Mouse (Mus musculus): ENCODE data around the gene Ccrl2. TPM values are rescaled to one million over a fixed set of nuclear protein-coding genes. Genes with fewer than 3 reads are reported as not detected.
A peak's percentile ranks its signal among the peaks of the same experiment; 100 is the strongest.

Ccrl2 gene
- polyA plus RNA-seq, 1 experiment: 1.9 TPM

DNA sequence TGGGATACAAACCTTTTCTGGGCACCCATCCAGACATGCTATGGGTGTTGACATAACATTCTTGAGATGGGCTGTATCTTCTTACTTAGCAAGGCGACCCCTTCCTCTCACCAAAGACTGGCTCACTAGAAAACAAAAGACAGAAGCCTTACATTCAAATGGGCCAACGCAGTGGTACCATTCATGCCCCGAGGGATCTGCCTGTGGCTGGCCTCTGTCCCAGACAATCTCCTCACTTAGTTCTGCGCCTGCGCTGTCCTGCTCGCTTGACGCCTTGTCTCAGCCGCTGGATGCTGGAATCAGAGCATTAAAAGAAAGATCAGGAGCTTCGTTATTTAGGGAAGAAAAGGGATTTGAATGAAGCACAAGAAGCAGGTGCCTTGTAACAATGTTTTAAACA, 35.3 kb upstream of the Ccrl2 start:
- TF ChIP-seq POLR2A (IDR thresholded peaks at IDR 0.05; ENCODE audit: extremely low read depth, insufficient read depth, low read length): no peak
- no peak for TF ChIP-seq CTCF (IDR thresholded peaks at IDR 0.05; ENCODE audit: extremely low read depth, insufficient read depth, low read length)
- H3K27ac ChIP-seq (ENCODE audit: insufficient read depth, low read length): no peak overlapping the region
- H3K4me3 ChIP-seq (ENCODE audit: insufficient read depth, low read length): no peak overlapping the region
- no peaks in the 10 kb centered on the region for H3K4me1 ChIP-seq (ENCODE audit: control insufficient read depth, insufficient read depth, low read length)

DNA sequence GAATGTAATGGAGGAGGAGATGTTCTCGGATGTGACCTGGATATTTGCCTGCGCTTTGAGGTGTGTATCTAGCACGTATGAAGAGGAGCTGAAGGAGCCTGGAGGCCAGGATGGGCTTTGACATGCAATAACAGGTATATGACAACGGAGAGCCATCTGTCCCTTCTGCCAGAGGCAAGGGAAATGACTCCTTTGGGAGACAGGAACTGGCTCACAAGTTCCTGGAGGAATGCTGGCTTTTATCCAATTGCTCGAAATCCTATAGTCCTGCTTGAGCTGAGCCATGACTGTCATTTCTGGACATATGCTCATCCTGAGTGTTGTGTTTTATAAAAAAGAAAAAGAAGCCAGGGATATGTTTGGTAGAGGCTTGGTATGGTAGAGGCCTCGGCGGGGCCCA, 31.6 kb upstream of the Ccrl2 start:
- Histone ChIP-seq H3K4me1 (ENCODE audit: control insufficient read depth, insufficient read depth, low read length) (no peaks in the 10 kb centered on the region), H3K4me3 (ENCODE audit: insufficient read depth, low read length) (no peak overlapping the region), H3K27ac (ENCODE audit: insufficient read depth, low read length) (no peak overlapping the region)
- no peak for TF ChIP-seq CTCF (IDR thresholded peaks at IDR 0.05; ENCODE audit: extremely low read depth, insufficient read depth, low read length)
- no peak for TF ChIP-seq POLR2A (IDR thresholded peaks at IDR 0.05; ENCODE audit: extremely low read depth, insufficient read depth, low read length)

GRCm38 (mm10) chr9:111087960-111088359, 30.6 kb upstream of the Ccrl2 start:
- no peak overlapping the region for H3K4me3 ChIP-seq (ENCODE audit: insufficient read depth, low read length)
- TF ChIP-seq POLR2A (IDR thresholded peaks at IDR 0.05; ENCODE audit: extremely low read depth, insufficient read depth, low read length): no peak
- no peak for TF ChIP-seq CTCF (IDR thresholded peaks at IDR 0.05; ENCODE audit: extremely low read depth, insufficient read depth, low read length)
- no peaks in the 10 kb centered on the region for H3K4me1 ChIP-seq (ENCODE audit: control insufficient read depth, insufficient read depth, low read length)
- no peak overlapping the region for H3K27ac ChIP-seq (ENCODE audit: insufficient read depth, low read length)

DNA sequence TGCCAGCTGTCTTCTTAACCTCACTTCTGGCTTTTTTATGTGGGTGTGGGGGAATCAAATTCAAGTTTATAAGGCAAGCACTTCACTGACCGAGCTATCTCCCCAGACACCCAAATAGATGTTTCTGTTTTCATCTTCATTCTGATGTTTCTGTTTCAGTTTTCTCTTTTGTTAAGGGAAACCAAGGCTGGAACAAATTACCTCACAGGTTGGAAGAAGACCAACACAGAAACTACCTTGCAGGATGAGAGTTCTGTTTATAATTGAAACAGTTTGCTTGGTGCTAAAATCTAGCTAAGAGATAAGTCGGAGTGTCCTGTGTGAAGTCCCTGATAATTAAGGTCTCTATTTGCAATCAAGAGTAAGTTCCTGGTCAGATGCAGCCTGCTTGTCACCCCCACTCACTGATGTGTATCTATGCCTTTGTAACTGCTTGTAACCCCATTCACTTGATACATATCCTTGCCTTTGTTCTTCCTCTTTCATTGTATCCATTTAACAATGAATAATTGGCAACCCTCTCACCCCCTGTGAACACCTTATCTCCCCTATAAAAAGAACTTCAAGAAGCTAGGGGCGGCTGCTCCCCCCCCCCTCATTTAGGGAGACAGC, 29.8 kb upstream of the Ccrl2 start:
- Histone ChIP-seq H3K4me3 (ENCODE audit: insufficient read depth, low read length) (no peak overlapping the region), H3K27ac (ENCODE audit: insufficient read depth, low read length) (no peak overlapping the region), H3K4me1 (ENCODE audit: control insufficient read depth, insufficient read depth, low read length) (no peaks in the 10 kb centered on the region)
- TF ChIP-seq CTCF (IDR thresholded peaks at IDR 0.05; ENCODE audit: extremely low read depth, insufficient read depth, low read length): no peak
- no peak for TF ChIP-seq POLR2A (IDR thresholded peaks at IDR 0.05; ENCODE audit: extremely low read depth, insufficient read depth, low read length)

DNA sequence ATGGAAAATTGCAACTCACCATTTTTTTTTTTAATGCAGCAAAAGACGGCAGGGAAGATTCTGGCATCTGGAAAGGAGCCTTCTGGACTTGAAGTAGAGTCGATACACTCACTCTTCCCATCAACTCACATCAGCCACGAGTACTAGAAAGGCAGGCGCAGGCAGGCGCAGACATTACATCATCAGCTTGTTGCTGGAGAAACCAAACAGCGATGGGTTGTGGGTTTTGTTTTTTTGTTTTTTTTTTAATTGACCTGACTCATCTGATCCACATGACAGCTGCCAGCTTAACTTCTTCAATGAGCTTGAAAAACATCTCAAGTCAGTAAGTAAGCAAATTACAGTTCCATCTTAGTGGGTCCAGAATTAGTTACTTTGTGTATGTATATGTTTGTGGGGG, 28.8 kb upstream of the Ccrl2 start:
- H3K4me1 ChIP-seq (ENCODE audit: control insufficient read depth, insufficient read depth, low read length): no peaks in the 10 kb centered on the region
- TF ChIP-seq POLR2A (IDR thresholded peaks at IDR 0.05; ENCODE audit: extremely low read depth, insufficient read depth, low read length) (no peak), CTCF (IDR thresholded peaks at IDR 0.05; ENCODE audit: extremely low read depth, insufficient read depth, low read length) (no peak)
- H3K4me3 ChIP-seq (ENCODE audit: insufficient read depth, low read length): no peak overlapping the region
- no peak overlapping the region for H3K27ac ChIP-seq (ENCODE audit: insufficient read depth, low read length)

GRCm38 (mm10) chr9:111085329-111085728, 28.0 kb upstream of the Ccrl2 start:
- H3K27ac ChIP-seq (ENCODE audit: insufficient read depth, low read length): no peak overlapping the region
- H3K4me1 ChIP-seq (ENCODE audit: control insufficient read depth, insufficient read depth, low read length): no peaks in the 10 kb centered on the region
- H3K4me3 ChIP-seq (ENCODE audit: insufficient read depth, low read length): no peak overlapping the region
- no peak for TF ChIP-seq POLR2A (IDR thresholded peaks at IDR 0.05; ENCODE audit: extremely low read depth, insufficient read depth, low read length)
- TF ChIP-seq CTCF (IDR thresholded peaks at IDR 0.05; ENCODE audit: extremely low read depth, insufficient read depth, low read length): no peak

DNA sequence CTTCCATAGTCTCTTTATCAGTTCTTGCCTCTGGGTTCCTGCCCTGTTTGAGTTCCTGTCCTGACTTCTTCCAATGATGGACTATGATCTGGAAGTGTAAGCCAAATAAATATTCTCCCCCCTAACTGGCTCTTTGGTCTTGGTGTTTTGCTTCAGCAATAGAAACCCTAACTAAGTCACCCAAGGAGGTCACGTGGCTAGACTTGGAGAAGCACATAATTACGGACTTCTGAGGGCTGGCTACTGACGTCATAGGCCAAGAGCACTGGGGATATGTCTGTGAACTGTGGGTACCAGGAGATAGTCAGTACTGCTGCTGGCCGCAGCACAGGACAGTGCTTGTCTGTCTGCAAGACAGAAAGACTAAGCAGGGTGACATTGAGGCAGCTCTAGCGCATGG, 24.4 kb upstream of the Ccrl2 start:
- H3K4me1 ChIP-seq (ENCODE audit: control insufficient read depth, insufficient read depth, low read length): no peaks in the 10 kb centered on the region
- no peak overlapping the region for H3K27ac ChIP-seq (ENCODE audit: insufficient read depth, low read length)
- no peak overlapping the region for H3K4me3 ChIP-seq (ENCODE audit: insufficient read depth, low read length)
- no peak for TF ChIP-seq POLR2A (IDR thresholded peaks at IDR 0.05; ENCODE audit: extremely low read depth, insufficient read depth, low read length)
- TF ChIP-seq CTCF (IDR thresholded peaks at IDR 0.05; ENCODE audit: extremely low read depth, insufficient read depth, low read length): no peak

DNA sequence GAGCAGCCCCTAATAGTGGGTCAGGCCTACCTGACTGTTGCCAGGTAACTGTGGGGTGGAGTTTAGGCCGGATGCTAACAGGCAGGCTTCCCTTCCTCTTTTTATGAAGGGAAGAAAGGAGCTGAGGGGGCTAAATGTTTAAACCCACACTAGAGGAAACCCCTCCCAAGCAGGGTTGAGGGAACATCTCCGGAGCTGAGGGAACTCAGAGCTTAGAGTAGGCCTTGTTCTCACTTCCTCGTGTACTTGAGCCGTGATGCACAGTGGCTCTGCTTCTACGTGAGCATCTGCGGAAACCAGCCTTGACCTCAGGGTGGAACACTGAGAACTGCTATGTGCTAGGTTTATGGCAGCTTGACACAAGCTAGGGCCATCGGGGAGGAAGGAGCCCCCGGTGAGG, 23.5 kb upstream of the Ccrl2 start:
- Histone ChIP-seq H3K27ac (ENCODE audit: insufficient read depth, low read length) (no peak overlapping the region), H3K4me1 (ENCODE audit: control insufficient read depth, insufficient read depth, low read length) (no peaks in the 10 kb centered on the region), H3K4me3 (ENCODE audit: insufficient read depth, low read length) (no peak overlapping the region)
- TF ChIP-seq CTCF (IDR thresholded peaks at IDR 0.05; ENCODE audit: extremely low read depth, insufficient read depth, low read length): no peak
- no peak for TF ChIP-seq POLR2A (IDR thresholded peaks at IDR 0.05; ENCODE audit: extremely low read depth, insufficient read depth, low read length)

- no peak overlapping the region for H3K27ac ChIP-seq (ENCODE audit: insufficient read depth, low read length)
- no peaks in the 10 kb centered on the region for H3K4me1 ChIP-seq (ENCODE audit: control insufficient read depth, insufficient read depth, low read length)
- TF ChIP-seq CTCF (IDR thresholded peaks at IDR 0.05; ENCODE audit: extremely low read depth, insufficient read depth, low read length): peak; percentile 46
- no peak for TF ChIP-seq POLR2A (IDR thresholded peaks at IDR 0.05; ENCODE audit: extremely low read depth, insufficient read depth, low read length)
- H3K4me3 ChIP-seq (ENCODE audit: insufficient read depth, low read length): no peak overlapping the region
Measured at GRCm38 (mm10) chr9:111077745-111078144, 20.4 kb upstream of the Ccrl2 start.

DNA sequence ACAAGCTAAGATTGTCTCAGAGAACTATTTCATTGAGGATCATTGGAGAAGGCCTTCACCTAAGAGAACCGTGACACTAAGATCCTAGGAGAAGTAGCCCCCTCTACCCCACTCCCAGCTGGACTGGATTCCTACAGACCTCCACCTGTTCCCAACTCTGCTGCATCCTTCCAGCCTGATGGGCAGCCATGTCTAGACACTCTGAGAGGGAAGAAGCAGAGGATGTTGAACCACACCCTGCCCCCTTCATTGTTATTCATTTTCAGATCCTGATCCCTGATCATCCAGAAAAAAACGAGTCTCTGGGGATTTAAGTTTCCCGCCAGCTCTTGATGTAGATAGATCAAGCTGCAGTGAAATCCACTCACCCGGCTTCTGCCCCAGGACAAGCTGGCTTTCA, 15.7 kb upstream of the Ccrl2 start:
- TF ChIP-seq CTCF (IDR thresholded peaks at IDR 0.05; ENCODE audit: extremely low read depth, insufficient read depth, low read length) (no peak), POLR2A (IDR thresholded peaks at IDR 0.05; ENCODE audit: extremely low read depth, insufficient read depth, low read length) (no peak)
- Histone ChIP-seq H3K27ac (ENCODE audit: insufficient read depth, low read length) (no peak overlapping the region), H3K4me3 (ENCODE audit: insufficient read depth, low read length) (no peak overlapping the region), H3K4me1 (ENCODE audit: control insufficient read depth, insufficient read depth, low read length) (no peaks in the 10 kb centered on the region)
